Mouse (Mus musculus): Measurements from ENCODE around the gene Kidins220. TPM values are rescaled to one million over a fixed set of nuclear protein-coding genes. Genes with fewer than 3 reads are reported as not detected.

Gene Kidins220
- polyA plus RNA-seq, 1 experiment from 2014 or later: 131 TPM

DNA sequence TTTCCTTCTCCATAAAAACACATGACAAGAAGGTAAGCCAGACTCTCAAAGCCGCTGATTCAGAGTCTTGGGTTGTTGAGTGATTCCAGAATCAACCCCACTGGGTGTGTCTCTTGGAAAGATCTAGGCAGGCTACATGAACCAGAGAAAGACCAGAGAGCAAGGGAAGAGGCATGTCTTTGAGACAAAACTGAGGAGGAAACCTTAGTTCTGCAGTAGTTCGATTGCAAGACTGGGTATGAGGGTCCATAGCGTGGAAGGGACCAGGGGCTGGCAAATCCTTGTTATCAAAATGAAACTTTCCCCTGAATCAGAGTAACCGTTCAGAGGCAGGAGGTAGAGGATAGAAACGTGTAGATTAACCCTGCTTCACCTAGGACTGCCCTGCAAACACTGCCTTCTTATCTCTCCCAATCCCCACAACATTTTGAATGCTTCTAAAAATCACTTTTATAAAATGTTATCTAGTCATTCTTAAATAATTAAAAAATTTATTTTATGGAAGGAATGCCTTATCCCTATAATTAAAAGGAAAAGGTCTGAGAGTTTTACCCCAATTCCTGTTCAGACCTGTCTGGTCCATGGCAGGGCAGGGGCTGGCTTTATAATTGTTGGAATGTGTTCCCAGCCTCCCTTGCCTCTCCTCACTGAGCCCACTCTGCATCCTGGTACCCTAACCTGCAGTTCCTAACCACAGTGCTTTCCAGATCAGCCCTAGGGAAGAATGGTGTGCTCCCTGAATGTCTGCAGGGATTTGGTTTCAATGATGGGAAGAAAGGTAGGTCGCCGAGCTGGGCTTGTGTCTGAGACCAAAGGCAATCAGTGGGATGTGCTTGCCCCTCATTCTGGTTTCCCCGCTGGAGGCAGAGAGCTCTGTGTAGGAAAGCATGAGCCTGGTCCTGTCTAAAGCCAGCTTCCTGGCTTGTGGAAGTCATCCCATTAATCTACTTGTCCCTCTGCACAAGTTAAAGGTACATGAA is 2.1 kb upstream of the Kidins220 start:
- ATAC-seq (no peak), DNase-seq (ENCODE audit: low spot score) (no peak)
- WGBS: 73% methylated on average over 8 of the region's 8 CpGs
- no peak overlapping the region for H3K4me2 ChIP-seq (ENCODE audit: low read length)
- no peak overlapping the region for H3K27ac ChIP-seq (ENCODE audit: low read depth, low read length)
- no peaks in the 10 kb centered on the region for H3K9me3 ChIP-seq (replicated peaks; ENCODE audit: control insufficient read depth, low read length)
- H3K4me3 ChIP-seq (ENCODE audit: low read depth, low read length): no peak overlapping the region
- H3K4me1 ChIP-seq (ENCODE audit: control insufficient read depth, insufficient read depth, low read length): 0 out of 2 replicates have a peak, but pooled peaks cover 2% of the 10 kb centered on the region
- 0 out of 2 replicates have a peak, but pooled peaks cover 2% of the 10 kb centered on the region for H3K27me3 ChIP-seq (replicated peaks; ENCODE audit: control insufficient read depth, insufficient read depth, low read length)
- no peaks in the 10 kb centered on the region for H3K36me3 ChIP-seq (ENCODE audit: control insufficient read depth, insufficient read depth, low read length)
- H3K9ac ChIP-seq (ENCODE audit: low read length): no peak overlapping the region

DNA sequence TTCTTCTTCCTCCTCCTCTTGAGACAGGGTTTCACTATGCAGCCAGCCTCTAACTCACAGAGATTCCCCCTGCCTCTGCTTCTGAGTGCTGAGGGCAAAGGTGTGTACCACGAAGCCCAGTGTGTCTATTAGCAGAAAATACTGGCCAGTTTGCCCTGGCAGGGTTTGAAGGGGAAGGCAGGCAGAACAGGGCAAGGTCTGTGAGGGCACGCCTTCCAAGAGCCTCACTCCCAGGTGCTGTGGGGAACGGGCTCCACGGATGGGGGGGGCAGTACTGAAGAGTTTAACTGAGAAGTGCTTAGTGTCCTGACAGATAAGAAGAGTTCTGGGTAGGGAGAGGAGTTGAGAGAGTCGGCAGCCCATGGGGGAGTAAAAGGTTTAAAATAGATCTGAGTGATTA is 1.1 kb upstream of the Kidins220 start:
- 0 out of 2 replicates have a peak, but pooled peaks cover 2% of the 10 kb centered on the region for H3K27me3 ChIP-seq (replicated peaks; ENCODE audit: control insufficient read depth, insufficient read depth, low read length)
- no peaks in the 10 kb centered on the region for H3K36me3 ChIP-seq (ENCODE audit: control insufficient read depth, insufficient read depth, low read length)
- H3K4me1 ChIP-seq (ENCODE audit: control insufficient read depth, insufficient read depth, low read length): 0 out of 2 replicates have a peak, but pooled peaks cover 2% of the 10 kb centered on the region

DNA sequence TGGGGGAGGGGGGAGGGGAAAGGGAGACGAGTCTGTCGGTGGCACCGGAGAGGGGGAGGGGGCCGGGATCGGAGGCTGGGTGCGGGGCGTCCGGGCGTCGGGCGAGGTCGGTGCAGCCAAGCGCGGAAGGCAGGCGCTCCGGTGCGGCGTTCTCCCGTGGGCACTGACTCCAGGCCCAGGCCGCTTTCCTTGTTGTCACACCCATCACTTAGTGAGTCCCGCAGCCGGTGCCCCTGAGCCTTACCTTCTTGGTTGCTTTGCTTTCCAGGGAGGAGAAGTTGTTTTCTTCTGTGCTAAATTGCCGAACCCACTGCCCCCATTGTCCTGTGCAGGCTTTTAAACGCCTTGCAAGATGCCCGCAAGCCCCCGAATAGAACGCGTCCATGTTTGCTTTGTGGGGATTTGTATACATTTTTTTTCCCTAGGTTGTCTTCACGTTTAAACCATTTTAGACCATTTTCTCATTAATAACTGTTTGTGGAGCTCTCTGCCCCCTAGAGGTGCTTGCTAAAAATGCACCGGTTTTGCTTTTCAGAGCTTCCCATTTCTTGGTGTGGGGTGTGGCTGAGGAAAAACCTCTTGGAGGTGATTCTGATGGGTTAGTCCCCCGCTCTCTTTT is 499 bp downstream of the Kidins220 start:
- no peaks in the 10 kb centered on the region for H3K9me3 ChIP-seq (replicated peaks; ENCODE audit: control insufficient read depth, low read length)

More for the DNA sequence above, 1.1 kb upstream of the Kidins220 start:
- Histone ChIP-seq H3K27ac (ENCODE audit: low read depth, low read length) (no peak overlapping the region), H3K9ac (ENCODE audit: low read length) (no peak overlapping the region), H3K9me3 (replicated peaks; ENCODE audit: control insufficient read depth, low read length) (no peaks in the 10 kb centered on the region), H3K4me3 (ENCODE audit: low read depth, low read length) (no peak overlapping the region), H3K4me2 (ENCODE audit: low read length) (no peak overlapping the region)
- DNase-seq (ENCODE audit: low spot score): no peak
- ATAC-seq: no peak
- 88% methylated on average over 5 of the region's 5 CpGs for WGBS

DNA sequence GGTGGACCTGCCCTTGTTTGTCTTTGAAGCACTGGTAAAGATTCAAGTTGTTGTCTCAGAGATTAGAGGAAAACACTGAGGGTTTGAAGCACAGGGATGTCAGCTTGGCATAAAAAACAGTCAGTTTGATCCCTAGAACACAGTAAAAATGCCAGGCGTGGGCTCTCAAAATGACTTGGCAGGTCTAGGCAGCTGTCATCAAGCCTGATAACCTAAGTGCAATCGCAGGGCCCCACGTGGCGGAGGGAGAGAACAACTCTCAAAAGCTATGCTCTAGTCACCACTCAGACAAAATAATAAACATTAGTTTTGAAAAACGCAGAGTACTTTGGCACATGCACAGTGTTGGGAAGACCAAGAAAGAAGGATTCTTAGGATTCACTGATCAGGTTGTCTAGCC is 10.5 kb downstream of the Kidins220 start:
- peaks cover 47% of the 10 kb centered on the region for H3K36me3 ChIP-seq (ENCODE audit: control insufficient read depth, insufficient read depth, low read length)
- no peaks in the 10 kb centered on the region for H3K9me3 ChIP-seq (replicated peaks; ENCODE audit: control insufficient read depth, low read length)
- no peak overlapping the region for H3K4me3 ChIP-seq (ENCODE audit: low read depth, low read length)
- DNase-seq (ENCODE audit: low spot score) (no peak), ATAC-seq (no peak)
- no peak overlapping the region for H3K9ac ChIP-seq (ENCODE audit: low read length)
- no peak overlapping the region for H3K27ac ChIP-seq (ENCODE audit: low read depth, low read length)
- no peaks in the 10 kb centered on the region for H3K27me3 ChIP-seq (replicated peaks; ENCODE audit: control insufficient read depth, insufficient read depth, low read length)
- no peak overlapping the region for H3K4me2 ChIP-seq (ENCODE audit: low read length)
- no peaks in the 10 kb centered on the region for H3K4me1 ChIP-seq (ENCODE audit: control insufficient read depth, insufficient read depth, low read length)
- WGBS: 86% methylated on average over 5 of the region's 5 CpGs

More for the DNA sequence above, 499 bp downstream of the Kidins220 start:
- peak overlapping the region; percentile 72 for H3K4me3 ChIP-seq (ENCODE audit: low read depth, low read length)
- peak overlapping the region; percentile 93 for H3K27ac ChIP-seq (ENCODE audit: low read depth, low read length)
- DNase-seq (ENCODE audit: low spot score) (peak; percentile 94), ATAC-seq (peak; percentile 82)
- 0 out of 2 replicates have a peak, but pooled peaks cover 2% of the 10 kb centered on the region for H3K4me1 ChIP-seq (ENCODE audit: control insufficient read depth, insufficient read depth, low read length)
- peak overlapping the region; percentile 77 for H3K9ac ChIP-seq (ENCODE audit: low read length)
- no peaks in the 10 kb centered on the region for H3K36me3 ChIP-seq (ENCODE audit: control insufficient read depth, insufficient read depth, low read length)
- peak overlapping the region; percentile 50 for H3K4me2 ChIP-seq (ENCODE audit: low read length)
- WGBS: 1% methylated on average over 24 of the region's 31 CpGs
- H3K27me3 ChIP-seq (replicated peaks; ENCODE audit: control insufficient read depth, insufficient read depth, low read length): 0 out of 2 replicates have a peak, but pooled peaks cover 2% of the 10 kb centered on the region

DNA sequence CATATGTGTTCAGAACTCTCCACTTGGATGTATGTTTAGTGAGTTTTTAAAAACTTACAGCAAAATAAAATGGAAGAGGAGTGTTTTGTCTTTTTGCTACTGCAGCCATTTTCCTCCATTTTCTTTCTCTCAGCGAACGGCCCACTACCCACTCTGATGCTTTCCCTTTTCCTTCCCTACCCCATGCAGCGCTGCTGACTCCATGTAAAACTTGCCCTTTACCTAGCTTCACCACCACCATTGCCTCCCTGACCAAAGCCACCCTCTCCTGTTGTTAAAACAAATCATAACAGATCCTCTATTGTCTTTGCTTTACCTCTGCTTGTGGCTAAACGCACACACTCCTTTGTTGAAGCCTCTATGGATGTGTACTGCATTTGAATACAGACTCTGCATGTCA is 20.6 kb downstream of the Kidins220 start:
- Histone ChIP-seq H3K9me3 (replicated peaks; ENCODE audit: control insufficient read depth, low read length) (no peaks in the 10 kb centered on the region), H3K27me3 (replicated peaks; ENCODE audit: control insufficient read depth, insufficient read depth, low read length) (no peaks in the 10 kb centered on the region), H3K4me3 (ENCODE audit: low read depth, low read length) (no peak overlapping the region), H3K36me3 (ENCODE audit: control insufficient read depth, insufficient read depth, low read length) (peaks cover 89% of the 10 kb centered on the region), H3K27ac (ENCODE audit: low read depth, low read length) (no peak overlapping the region), H3K4me1 (ENCODE audit: control insufficient read depth, insufficient read depth, low read length) (no peaks in the 10 kb centered on the region), H3K4me2 (ENCODE audit: low read length) (no peak overlapping the region), H3K9ac (ENCODE audit: low read length) (no peak overlapping the region)
- WGBS: 88% methylated on average over 4 of the region's 4 CpGs
- ATAC-seq (no peak), DNase-seq (ENCODE audit: low spot score) (no peak)

DNA sequence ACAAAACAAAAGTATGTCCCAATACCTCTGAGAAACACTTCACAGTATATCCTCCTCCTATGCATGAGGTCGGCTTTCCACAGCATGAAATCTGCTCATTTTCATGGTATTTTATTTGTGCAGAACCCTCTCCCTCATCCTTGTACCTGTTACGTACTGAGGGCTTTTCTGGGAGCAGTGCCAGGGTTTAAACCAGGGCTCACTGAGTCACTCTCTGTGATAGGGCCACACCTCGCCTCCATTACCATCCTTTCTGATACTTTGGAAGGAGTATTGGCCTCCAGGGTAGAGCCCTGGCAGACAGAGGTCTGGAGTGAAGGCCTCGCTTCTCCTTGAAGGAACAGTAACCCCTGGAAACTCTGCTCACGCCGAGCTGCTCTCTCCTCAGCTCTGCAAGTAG is 30.6 kb downstream of the Kidins220 start:
- no peak overlapping the region for H3K4me3 ChIP-seq (ENCODE audit: low read depth, low read length)
- H3K27ac ChIP-seq (ENCODE audit: low read depth, low read length): no peak overlapping the region
- H3K27me3 ChIP-seq (replicated peaks; ENCODE audit: control insufficient read depth, insufficient read depth, low read length): no peaks in the 10 kb centered on the region
- no peak for ATAC-seq
- WGBS: 83% methylated on average over 6 of the region's 6 CpGs
- H3K4me1 ChIP-seq (ENCODE audit: control insufficient read depth, insufficient read depth, low read length): no peaks in the 10 kb centered on the region
- no peaks in the 10 kb centered on the region for H3K9me3 ChIP-seq (replicated peaks; ENCODE audit: control insufficient read depth, low read length)
- no peak overlapping the region for H3K4me2 ChIP-seq (ENCODE audit: low read length)
- no peak for DNase-seq (ENCODE audit: low spot score)
- H3K36me3 ChIP-seq (ENCODE audit: control insufficient read depth, insufficient read depth, low read length): peaks cover 83% of the 10 kb centered on the region
- no peak overlapping the region for H3K9ac ChIP-seq (ENCODE audit: low read length)

DNA sequence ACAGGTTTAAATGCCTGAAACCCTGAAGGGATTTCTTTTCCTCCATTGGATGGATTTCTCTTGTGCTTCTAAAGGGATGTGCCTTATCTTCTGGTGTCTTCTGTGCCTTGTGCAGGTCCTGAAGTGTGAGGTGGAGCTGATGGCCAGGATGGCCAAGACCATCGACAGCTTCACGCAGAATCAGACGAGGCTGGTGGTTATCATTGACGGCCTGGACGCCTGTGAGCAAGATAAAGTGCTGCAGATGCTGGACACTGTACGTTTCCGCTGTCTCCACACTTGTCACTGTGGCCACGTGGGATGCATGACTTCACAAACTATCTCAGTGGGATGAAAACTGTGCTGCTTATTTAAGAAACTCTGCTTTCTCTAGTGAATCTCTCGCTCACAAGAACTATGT is 35.2 kb downstream of the Kidins220 start:
- Histone ChIP-seq H3K4me1 (ENCODE audit: control insufficient read depth, insufficient read depth, low read length) (no peaks in the 10 kb centered on the region), H3K9ac (ENCODE audit: low read length) (no peak overlapping the region), H3K4me2 (ENCODE audit: low read length) (no peak overlapping the region), H3K27me3 (replicated peaks; ENCODE audit: control insufficient read depth, insufficient read depth, low read length) (no peaks in the 10 kb centered on the region), H3K36me3 (ENCODE audit: control insufficient read depth, insufficient read depth, low read length) (peaks cover 86% of the 10 kb centered on the region), H3K9me3 (replicated peaks; ENCODE audit: control insufficient read depth, low read length) (no peaks in the 10 kb centered on the region), H3K27ac (ENCODE audit: low read depth, low read length) (no peak overlapping the region), H3K4me3 (ENCODE audit: low read depth, low read length) (no peak overlapping the region)
- WGBS: 91% methylated on average over 9 of the region's 9 CpGs
- DNase-seq (ENCODE audit: low spot score) (no peak), ATAC-seq (no peak)

DNA sequence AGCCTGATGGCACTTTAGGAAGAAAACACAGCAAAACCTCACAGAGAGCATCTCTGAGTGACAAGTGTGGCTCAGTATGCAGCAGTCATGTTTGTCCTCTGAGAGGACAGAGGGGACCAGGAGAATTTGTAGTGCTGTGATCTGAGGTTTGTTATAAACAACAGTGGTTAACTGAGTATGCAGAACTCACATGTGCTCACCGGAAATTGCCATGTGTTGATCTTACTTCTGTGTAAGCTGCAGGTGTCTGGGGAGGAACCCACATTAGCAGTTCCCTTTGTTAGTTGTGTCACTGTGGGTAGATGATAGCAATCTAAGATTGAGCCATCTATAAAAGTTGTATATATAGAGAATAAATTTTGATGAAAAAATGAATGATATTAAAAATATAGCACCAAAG is 35.7 kb downstream of the Kidins220 start:
- no peak overlapping the region for H3K4me2 ChIP-seq (ENCODE audit: low read length)
- no peak overlapping the region for H3K9ac ChIP-seq (ENCODE audit: low read length)
- H3K4me1 ChIP-seq (ENCODE audit: control insufficient read depth, insufficient read depth, low read length): no peaks in the 10 kb centered on the region
- WGBS: 88% methylated on average over 1 of the region's 1 CpGs
- H3K9me3 ChIP-seq (replicated peaks; ENCODE audit: control insufficient read depth, low read length): no peaks in the 10 kb centered on the region
- H3K27ac ChIP-seq (ENCODE audit: low read depth, low read length): no peak overlapping the region
- H3K27me3 ChIP-seq (replicated peaks; ENCODE audit: control insufficient read depth, insufficient read depth, low read length): no peaks in the 10 kb centered on the region
- ATAC-seq: no peak
- H3K4me3 ChIP-seq (ENCODE audit: low read depth, low read length): no peak overlapping the region
- peaks cover 86% of the 10 kb centered on the region for H3K36me3 ChIP-seq (ENCODE audit: control insufficient read depth, insufficient read depth, low read length)
- no peak for DNase-seq (ENCODE audit: low spot score)
